In the genomic region with DNA sequence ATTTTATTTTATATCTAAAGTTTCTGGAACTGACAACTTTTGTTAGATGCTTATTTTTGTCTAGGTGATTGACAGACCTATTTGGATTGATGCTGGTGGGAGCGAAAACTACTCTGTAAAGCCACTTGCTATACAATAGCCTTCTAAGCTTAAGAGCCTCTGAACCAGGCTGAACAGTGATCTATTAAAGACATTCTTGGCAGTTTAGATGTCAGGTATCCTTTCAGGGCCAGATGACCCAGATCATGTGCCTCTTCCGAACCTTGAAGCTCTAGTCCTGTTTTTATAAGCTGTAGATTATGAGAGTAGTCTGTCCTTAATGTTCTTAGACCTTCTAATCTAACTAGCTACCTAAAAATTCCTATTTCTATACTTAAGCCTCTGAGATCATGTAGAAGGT, we compare ENCODE assay signal across 21 mouse cellular contexts. TPM values are rescaled to one million over a fixed set of nuclear protein-coding genes. Genes with fewer than 3 reads are reported as not detected.
DNase-seq lines count a peak whose midpoint lies in the region; ATAC-seq and TF ChIP-seq lines count a peak whose summit lies in the region.
"Had no signal": no experiment of that assay in that cellular context is flagged by ENCODE, and none has a peak within 500 bp of the region (broad histone marks: within the 10 kb centered on the region; RNA-seq: fewer than 3 reads in every experiment).

No protein-coding gene starts in this region.

- H3K9ac ChIP-seq in neural tube, embryonic 15.5 days (replicated peaks), result no peak overlapping the region
- H3K9ac ChIP-seq: embryonic facial prominence, embryonic 13.5 days; heart, embryonic 13.5 days had no signal

- 88% methylated on average over 2 of the region's 2 CpGs for WGBS in neural tube, embryonic 15.5 days

- H3K4me2 ChIP-seq in neural tube, embryonic 15.5 days, result peak overlapping the region; percentile 26; the same call in 1 of the 2 replicates
- H3K4me2 ChIP-seq: embryonic facial prominence, embryonic 13.5 days; heart, embryonic 13.5 days had no signal

- H3K4me1 ChIP-seq in neural tube, embryonic 15.5 days, result peaks cover 5% of the 10 kb centered on the region; the same call in 1 of the 2 replicates
- H3K4me1 ChIP-seq: embryonic facial prominence, embryonic 13.5 days; heart, embryonic 13.5 days had no signal

- no peak overlapping the region for H3K4me3 ChIP-seq in left cerebral cortex, adult 2 months
- no peak overlapping the region for H3K4me3 ChIP-seq in neural tube, embryonic 15.5 days (replicated peaks)
- H3K4me3 ChIP-seq: embryonic facial prominence, embryonic 13.5 days; heart, embryonic 13.5 days had no signal

- H3K27ac ChIP-seq in left cerebral cortex, adult 2 months, result peak overlapping the region; percentile 6; the same call in 1 of the 2 replicates
- no peak overlapping the region for H3K27ac ChIP-seq in neural tube, embryonic 15.5 days (replicated peaks)
- H3K27ac ChIP-seq: embryonic facial prominence, embryonic 13.5 days; heart, embryonic 13.5 days had no signal

- 0 out of 2 replicates have a peak, but pooled peaks have one; percentile 59 for ATAC-seq in cerebellum, adult (ENCODE audit: insufficient number of reproducible peaks, low FRiP score, low TSS enrichment)
- ATAC-seq in neural tube, embryonic 15.5 days (ENCODE audit: low FRiP score), result no peak
- ATAC-seq: CD4-positive, CD25-positive, alpha-beta regulatory T cell, adult 4 months; forebrain, embryonic 14.5 days; intestine, embryonic 16.5 days had no signal

- no peaks in the 10 kb centered on the region for H3K9me3 ChIP-seq in neural tube, embryonic 15.5 days (replicated peaks)
- H3K9me3 ChIP-seq: embryonic facial prominence, embryonic 13.5 days; heart, embryonic 13.5 days had no signal

- no peak for TF ChIP-seq CTCF in left cerebral cortex, adult 2 months (IDR thresholded peaks at IDR 0.05)

- no peaks in the 10 kb centered on the region for H3K27me3 ChIP-seq in neural tube, embryonic 15.5 days (replicated peaks)
- H3K27me3 ChIP-seq: embryonic facial prominence, embryonic 13.5 days; heart, embryonic 13.5 days had no signal

- intact Hi-C loops in left cerebral cortex, adult 2 months (cut with DNase I), result loop anchor here (10.0 kb wide), 1 partner anchor 269 kb away; no protein-coding TSS in a partner anchor
- intact Hi-C loops in left cerebral cortex, postnatal 14 days (cut with DNase I), result loop anchor here (10.0 kb wide), 1 partner anchor 269 kb away; no protein-coding TSS in a partner anchor

- no peaks in the 10 kb centered on the region for H3K36me3 ChIP-seq in neural tube, embryonic 15.5 days
- H3K36me3 ChIP-seq: embryonic facial prominence, embryonic 13.5 days; G1E; heart, embryonic 13.5 days had no signal

- DNase-seq in cerebellum, postnatal 4 days (ENCODE audit: low spot score in 2 of 2), result no peak
- DNase-seq in cerebellum, adult 9-10 months, result peak; percentile 43
- no peak for DNase-seq in cerebellum, postnatal 10 days
- DNase-seq in left cerebral cortex, adult 2 months (ENCODE audit: extremely low spot score in 1 of 2, low spot score in 2 of 2), result no peak
- DNase-seq in left cerebral cortex, postnatal 14 days (ENCODE audit: low spot score in 2 of 2), result no peak
- no peak for DNase-seq in neural tube, embryonic 10.5 days (ENCODE audit: extremely low spot score, low spot score)
- DNase-seq: adrenal gland, adult 8-10 months; adrenal gland, postnatal 36 days; B cell, adult 2 months; gastrocnemius, postnatal 36 days; heart, adult 11 months; heart, postnatal 36 days had no signal

RNA-seq across cellular contexts. Expression of a gene that starts 3.2 kb away (rescaled TPM):
- total RNA-seq in left cerebral cortex, adult 2 months (2021), result 10 to 100 TPM; 19.4 to 20.6 TPM
- 10 to 100 TPM; 33.8 to 37.6 TPM for total RNA-seq in left cerebral cortex, postnatal 14 days (2021)
- polyA plus RNA-seq in neural tube, embryonic 15.5 days (2015; fragmentation: Nextera tagmentation; extraction: Ambion mirVana), result 14.7 and 20.0 TPM in 2 replicates
- total RNA-seq: adrenal gland, adult 8-10 months; adrenal gland, postnatal 36 days; gastrocnemius, adult 8-10 months; gastrocnemius, postnatal 36 days; heart, postnatal 36 days had no signal
- polyA plus RNA-seq: CD4-positive, CD25-positive, alpha-beta regulatory T cell, adult 4 months; G1E had no signal
